Mouse (Mus musculus): Measurements from ENCODE around the gene Scg3. TPM values are rescaled to one million over a fixed set of nuclear protein-coding genes. Genes with fewer than 3 reads are reported as not detected.

Scg3 gene
- total and polyA plus RNA-seq, 2 experiments from 2014 or later = 107 to 134 TPM

GRCm38 (mm10) chr9:75618836-75619400 is 64.9 kb downstream of the Scg3 start:
- Histone ChIP-seq H3K4me2 (ENCODE audit: low read depth, low read length) (no peak overlapping the region), H3K27ac (no peak overlapping the region), H3K4me3 (ENCODE audit: low read length) (no peak overlapping the region), H3K9ac (replicated peaks; ENCODE audit: low read length) (no peak overlapping the region), H3K27me3 (ENCODE audit: insufficient read depth, low read length) (no peaks in the 10 kb centered on the region), H3K4me1 (ENCODE audit: insufficient read depth, low read length) (no peaks in the 10 kb centered on the region), H3K36me3 (ENCODE audit: insufficient read depth, low read length) (no peaks in the 10 kb centered on the region), H3K9me3 (ENCODE audit: low read length) (no peaks in the 10 kb centered on the region)
- WGBS = 89% methylated on average over 6 of the region's 6 CpGs
- ATAC-seq (0 out of 2 replicates have a peak, but pooled peaks have one; percentile 27), DNase-seq (ENCODE audit: low spot score) (no peak)
- TF ChIP-seq CTCF (IDR thresholded peaks at IDR 0.05; ENCODE audit: low read depth) = no peak

GRCm38 (mm10) chr9:75616560-75616959 is 67.3 kb downstream of the Scg3 start:
- no peak for ATAC-seq
- H3K4me3 ChIP-seq (ENCODE audit: low read length) = no peak overlapping the region

GRCm38 (mm10) chr9:75610571-75611493 is 73.0 kb downstream of the Scg3 start, which contains the start of gene Tmod2:
Gene Tmod2, minus strand, starts transcription at chr9:75611325.
- WGBS = 2% methylated on average over 74 of the region's 74 CpGs
- no peaks in the 10 kb centered on the region for H3K9me3 ChIP-seq (ENCODE audit: low read length)
- H3K9ac ChIP-seq (replicated peaks; ENCODE audit: low read length) = peak within 1 kb of the TSS; percentile 90
- no peaks in the 10 kb centered on the region for H3K27me3 ChIP-seq (ENCODE audit: insufficient read depth, low read length)
- H3K4me3 ChIP-seq (ENCODE audit: low read length) = peak within 1 kb of the TSS; percentile 88
- ATAC-seq (peak; percentile 94), DNase-seq (ENCODE audit: low spot score) (peak; percentile 90)
- peak within 1 kb of the TSS; percentile 69 for H3K4me2 ChIP-seq (ENCODE audit: low read depth, low read length)
- H3K27ac ChIP-seq = peak within 1 kb of the TSS; percentile 95
- H3K4me1 ChIP-seq (ENCODE audit: insufficient read depth, low read length) = no peaks in the 10 kb centered on the region
- no peaks in the 10 kb centered on the region for H3K36me3 ChIP-seq (ENCODE audit: insufficient read depth, low read length)
- peak; percentile 43 for TF ChIP-seq CTCF (IDR thresholded peaks at IDR 0.05; ENCODE audit: low read depth)

More at GRCm38 (mm10) chr9:75616560-75616959, 67.3 kb downstream of the Scg3 start:
- no peak overlapping the region for H3K4me2 ChIP-seq (ENCODE audit: low read depth, low read length)
- DNase-seq (ENCODE audit: low spot score) = no peak
- no peaks in the 10 kb centered on the region for H3K36me3 ChIP-seq (ENCODE audit: insufficient read depth, low read length)
- no peaks in the 10 kb centered on the region for H3K4me1 ChIP-seq (ENCODE audit: insufficient read depth, low read length)
- H3K9me3 ChIP-seq (ENCODE audit: low read length) = no peaks in the 10 kb centered on the region
- no peaks in the 10 kb centered on the region for H3K27me3 ChIP-seq (ENCODE audit: insufficient read depth, low read length)
- no peak overlapping the region for H3K27ac ChIP-seq
- no peak overlapping the region for H3K9ac ChIP-seq (replicated peaks; ENCODE audit: low read length)
- WGBS = 85% methylated on average over 3 of the region's 3 CpGs
- TF ChIP-seq CTCF (IDR thresholded peaks at IDR 0.05; ENCODE audit: low read depth) = no peak

- Histone ChIP-seq H3K36me3 (ENCODE audit: insufficient read depth, low read length) (no peaks in the 10 kb centered on the region), H3K9me3 (ENCODE audit: low read length) (no peaks in the 10 kb centered on the region), H3K4me3 (ENCODE audit: low read length) (peak overlapping the region; percentile 88), H3K27ac (peak overlapping the region; percentile 95), H3K9ac (replicated peaks; ENCODE audit: low read length) (peak overlapping the region; percentile 90), H3K4me1 (ENCODE audit: insufficient read depth, low read length) (no peaks in the 10 kb centered on the region), H3K4me2 (ENCODE audit: low read depth, low read length) (peak overlapping the region; percentile 69), H3K27me3 (ENCODE audit: insufficient read depth, low read length) (no peaks in the 10 kb centered on the region)
- ATAC-seq = no peak
- WGBS = 6% methylated on average over 16 of the region's 16 CpGs
- peak; percentile 58 for DNase-seq (ENCODE audit: low spot score)
- TF ChIP-seq CTCF (IDR thresholded peaks at IDR 0.05; ENCODE audit: low read depth) = no peak
Observed at GRCm38 (mm10) chr9:75609965-75610364, 73.9 kb downstream of the Scg3 start.

GRCm38 (mm10) chr9:75609505-75609904 is 74.4 kb downstream of the Scg3 start:
- TF ChIP-seq CTCF (IDR thresholded peaks at IDR 0.05; ENCODE audit: low read depth) = no peak
- 13% methylated on average over 1 of the region's 1 CpGs for WGBS
- Histone ChIP-seq H3K27me3 (ENCODE audit: insufficient read depth, low read length) (no peaks in the 10 kb centered on the region), H3K9me3 (ENCODE audit: low read length) (no peaks in the 10 kb centered on the region), H3K9ac (replicated peaks; ENCODE audit: low read length) (peak overlapping the region; percentile 90), H3K36me3 (ENCODE audit: insufficient read depth, low read length) (peaks cover 3% of the 10 kb centered on the region; the same call in 1 of the 2 replicates), H3K4me2 (ENCODE audit: low read depth, low read length) (peak overlapping the region; percentile 69), H3K4me1 (ENCODE audit: insufficient read depth, low read length) (no peaks in the 10 kb centered on the region), H3K27ac (peak overlapping the region; percentile 95), H3K4me3 (ENCODE audit: low read length) (peak overlapping the region; percentile 88)
- DNase-seq (ENCODE audit: low spot score) = peak; percentile 63
- peak; percentile 35; the same call in 1 of the 2 replicates for ATAC-seq

- H3K4me2 ChIP-seq (ENCODE audit: low read depth, low read length) = no peak overlapping the region
- DNase-seq (ENCODE audit: low spot score) = no peak
- ATAC-seq = no peak
- TF ChIP-seq CTCF (IDR thresholded peaks at IDR 0.05; ENCODE audit: low read depth) = no peak
- H3K4me1 ChIP-seq (ENCODE audit: insufficient read depth, low read length) = no peaks in the 10 kb centered on the region
- no peak overlapping the region for H3K4me3 ChIP-seq (ENCODE audit: low read length)
- H3K9ac ChIP-seq (replicated peaks; ENCODE audit: low read length) = no peak overlapping the region
- no peak overlapping the region for H3K27ac ChIP-seq
- WGBS = 89% methylated on average over 4 of the region's 4 CpGs
- H3K36me3 ChIP-seq (ENCODE audit: insufficient read depth, low read length) = peaks cover 6% of the 10 kb centered on the region; the same call in 1 of the 2 replicates
- no peaks in the 10 kb centered on the region for H3K9me3 ChIP-seq (ENCODE audit: low read length)
- H3K27me3 ChIP-seq (ENCODE audit: insufficient read depth, low read length) = no peaks in the 10 kb centered on the region
Observed at GRCm38 (mm10) chr9:75607496-75607895, 76.4 kb downstream of the Scg3 start.

All from hindbrain, postnatal 0 days (tissue).